Mouse (Mus musculus) lung, postnatal 0 days (tissue): ENCODE results near the gene Kif3a.

ENCODE experiments used
- CTCF ChIP-seq: IDR thresholded peaks from 2 replicates; pipeline ENCODE4 v1.5.1; 2016; ENCODE audit warnings: antibody characterized with exemption, mild to moderate bottlenecking
- EP300 ChIP-seq: IDR thresholded peaks from 2 replicates; pipeline ENCODE4 v1.6.1; 2016; ENCODE audit warnings: antibody characterized with exemption, mild to moderate bottlenecking, control low read depth

GRCm38 (mm10) chr11:53566646-53567045 is 533 bp upstream of the Kif3a start:
- TF ChIP-seq CTCF = no peak
- TF ChIP-seq EP300 = no peak
